Mouse (Mus musculus): ENCODE results near the gene Ldlr. TPM values are rescaled to one million over a fixed set of nuclear protein-coding genes. Genes with fewer than 3 reads are reported as not detected.

Gene Ldlr
- total and polyA plus RNA-seq, 3 experiments: 69.1 to 90.6 TPM; not detected in 1

- peaks cover 4 to 85% of the 10 kb centered on the region in 2 experiments for H3K36me3 ChIP-seq (ENCODE audit: control insufficient read depth in 1 of 2, insufficient read depth in 2 of 2, low read length in 2 of 2)
- no peak for DNase-seq (ENCODE audit: low read depth, low spot score)
- H3K27ac ChIP-seq (ENCODE audit: control insufficient read depth, low read depth, low read length): no peak overlapping the region
- no peaks in the 10 kb centered on the region for H3K9me3 ChIP-seq (replicated peaks; ENCODE audit: insufficient read depth, low read length)
- no peak for TF ChIP-seq ELF1 (IDR thresholded peaks at IDR 0.05; ENCODE audit: low read depth, low read length)
- TF ChIP-seq POLR2AphosphoS5 (IDR thresholded peaks at IDR 0.05; ENCODE audit: borderline replicate concordance, low read depth, low read length): no peak
- TF ChIP-seq SIN3A (IDR thresholded peaks at IDR 0.05; ENCODE audit: low read length): no peak
- TF ChIP-seq CHD1 (IDR thresholded peaks at IDR 0.05; ENCODE audit: low read depth, low read length): no peak
- TF ChIP-seq MAFK (IDR thresholded peaks at IDR 0.05; ENCODE audit: borderline replicate concordance, low read depth, low read length): no peak
- no peak for TF ChIP-seq ETS1 (IDR thresholded peaks at IDR 0.05; ENCODE audit: low read depth, low read length)
- TF ChIP-seq POLR2A (IDR thresholded peaks at IDR 0.05; ENCODE audit: control insufficient read depth in 1 of 2, insufficient read depth in 1 of 2, low read depth in 1 of 2, low read length in 2 of 2, poor library complexity in 1 of 2): 0 out of 4 replicates have a peak, but pooled peaks of 1 of the 2 experiments have one; percentile 2
- no peak for TF ChIP-seq RAD21 (IDR thresholded peaks at IDR 0.05; ENCODE audit: low read depth, low read length)
- no peaks in the 10 kb centered on the region for H3K27me3 ChIP-seq (ENCODE audit: control insufficient read depth in 1 of 2, insufficient read depth in 2 of 2, low read length in 2 of 2)
- H3K4me3 ChIP-seq (ENCODE audit: control insufficient read depth in 1 of 2, insufficient read depth in 1 of 2, low read depth in 2 of 2, low read length in 2 of 2): no peak overlapping the region
- H3K4me1 ChIP-seq (ENCODE audit: control insufficient read depth in 1 of 2, insufficient read depth in 2 of 2, low read length in 2 of 2): peaks cover 0 to 7% of the 10 kb centered on the region in 2 experiments; a peak in 2 of 4 replicates
- peaks cover 15% of the 10 kb centered on the region for H3K79me2 ChIP-seq (ENCODE audit: control insufficient read depth, insufficient read depth, low read length, poor library complexity)
- no peak overlapping the region for H3K9ac ChIP-seq (ENCODE audit: control insufficient read depth, low read depth, low read length, poor library complexity, severe bottlenecking)
These were observed 10.7 kb downstream of the Ldlr start for GRCm38 (mm10) chr9:21733989-21734388.

- H3K36me3 ChIP-seq (ENCODE audit: control insufficient read depth in 1 of 2, insufficient read depth in 2 of 2, low read length in 2 of 2): peaks cover 0 to 89% of the 10 kb centered on the region in 2 experiments; a peak in 2 of 4 replicates
- peaks cover 7% of the 10 kb centered on the region; the same call in 1 of the 2 replicates for H3K79me2 ChIP-seq (ENCODE audit: control insufficient read depth, insufficient read depth, low read length, poor library complexity)
- no peak for DNase-seq (ENCODE audit: low read depth, low spot score)
- no peaks in the 10 kb centered on the region for H3K9me3 ChIP-seq (replicated peaks; ENCODE audit: insufficient read depth, low read length)
- no peak overlapping the region for H3K27ac ChIP-seq (ENCODE audit: control insufficient read depth, low read depth, low read length)
- no peak overlapping the region for H3K4me3 ChIP-seq (ENCODE audit: control insufficient read depth in 1 of 2, insufficient read depth in 1 of 2, low read depth in 2 of 2, low read length in 2 of 2)
- H3K4me1 ChIP-seq (ENCODE audit: control insufficient read depth in 1 of 2, insufficient read depth in 2 of 2, low read length in 2 of 2): no peaks in the 10 kb centered on the region
- no peak for TF ChIP-seq ZC3H11A (IDR thresholded peaks at IDR 0.05; ENCODE audit: low read depth, low read length)
- TF ChIP-seq USF1 (IDR thresholded peaks at IDR 0.05; ENCODE audit: low read depth, low read length): no peak
- no peak for TF ChIP-seq RAD21 (IDR thresholded peaks at IDR 0.05; ENCODE audit: low read depth, low read length)
- no peak for TF ChIP-seq MAZ (IDR thresholded peaks at IDR 0.05; ENCODE audit: low read depth, low read length)
- no peak for TF ChIP-seq ETS1 (IDR thresholded peaks at IDR 0.05; ENCODE audit: low read depth, low read length)
- no peak for TF ChIP-seq MXI1 (IDR thresholded peaks at IDR 0.05; ENCODE audit: low read depth, low read length)
- no peak overlapping the region for H3K9ac ChIP-seq (ENCODE audit: control insufficient read depth, low read depth, low read length, poor library complexity, severe bottlenecking)
- no peaks in the 10 kb centered on the region for H3K27me3 ChIP-seq (ENCODE audit: control insufficient read depth in 1 of 2, insufficient read depth in 2 of 2, low read length in 2 of 2)
These were observed 11.8 kb downstream of the Ldlr start for GRCm38 (mm10) chr9:21735126-21735525.

GRCm38 (mm10) chr9:21736580-21736979, 13.3 kb downstream of the Ldlr start:
- no peaks in the 10 kb centered on the region for H3K79me2 ChIP-seq (ENCODE audit: control insufficient read depth, insufficient read depth, low read length, poor library complexity)
- no peak overlapping the region for H3K27ac ChIP-seq (ENCODE audit: control insufficient read depth, low read depth, low read length)
- no peak for DNase-seq (ENCODE audit: low read depth, low spot score)
- no peak for TF ChIP-seq KAT2A (conservative IDR thresholded peaks at IDR 0.05; ENCODE audit: low read depth, low read length)
- no peak for TF ChIP-seq HCFC1 (IDR thresholded peaks at IDR 0.05; ENCODE audit: low read depth, low read length)
- no peak for TF ChIP-seq ELF1 (IDR thresholded peaks at IDR 0.05; ENCODE audit: low read depth, low read length)
- TF ChIP-seq POLR2AphosphoS5 (IDR thresholded peaks at IDR 0.05; ENCODE audit: borderline replicate concordance, low read depth, low read length): no peak
- TF ChIP-seq USF2 (IDR thresholded peaks at IDR 0.05; ENCODE audit: borderline replicate concordance in 1 of 2, insufficient read depth in 1 of 2, low read depth in 1 of 2, low read length in 2 of 2): no peak
- TF ChIP-seq ZMIZ1 (IDR thresholded peaks at IDR 0.05; ENCODE audit: low read depth, low read length): no peak
- no peak for TF ChIP-seq E2F4 (IDR thresholded peaks at IDR 0.05; ENCODE audit: borderline replicate concordance, low read depth, low read length)
- TF ChIP-seq TCF12 (IDR thresholded peaks at IDR 0.05; ENCODE audit: low read depth, low read length): no peak
- TF ChIP-seq POLR2A (IDR thresholded peaks at IDR 0.05; ENCODE audit: control insufficient read depth in 1 of 2, insufficient read depth in 1 of 2, low read depth in 1 of 2, low read length in 2 of 2, poor library complexity in 1 of 2): no peak
- TF ChIP-seq MYB (IDR thresholded peaks at IDR 0.05; ENCODE audit: low read depth, low read length): no peak
- TF ChIP-seq MAFK (IDR thresholded peaks at IDR 0.05; ENCODE audit: borderline replicate concordance, low read depth, low read length): no peak
- TF ChIP-seq RCOR1 (IDR thresholded peaks at IDR 0.05; ENCODE audit: low read depth, low read length): no peak
- no peak overlapping the region for H3K4me3 ChIP-seq (ENCODE audit: control insufficient read depth in 1 of 2, insufficient read depth in 1 of 2, low read depth in 2 of 2, low read length in 2 of 2)
- no peaks in the 10 kb centered on the region for H3K9me3 ChIP-seq (replicated peaks; ENCODE audit: insufficient read depth, low read length)
- peaks cover 0 to 3% of the 10 kb centered on the region in 2 experiments; a peak in 1 of 4 replicates for H3K4me1 ChIP-seq (ENCODE audit: control insufficient read depth in 1 of 2, insufficient read depth in 2 of 2, low read length in 2 of 2)
- no peak overlapping the region for H3K9ac ChIP-seq (ENCODE audit: control insufficient read depth, low read depth, low read length, poor library complexity, severe bottlenecking)
- H3K27me3 ChIP-seq (ENCODE audit: control insufficient read depth in 1 of 2, insufficient read depth in 2 of 2, low read length in 2 of 2): no peaks in the 10 kb centered on the region
- peaks cover 0 to 84% of the 10 kb centered on the region in 2 experiments; a peak in 2 of 4 replicates for H3K36me3 ChIP-seq (ENCODE audit: control insufficient read depth in 1 of 2, insufficient read depth in 2 of 2, low read length in 2 of 2)

Measured in MEL (cell line).